Mouse (Mus musculus) central nervous system, embryonic 11.5 days (tissue): ENCODE results near the gene Mettl21c. TPM values are rescaled to one million over a fixed set of nuclear protein-coding genes. Genes with fewer than 3 reads are reported as not detected.

Experiments used
- polyA plus RNA-seq: library from polyadenylated mRNA; depleted of rRNA; stranded (reverse); fragments of >200 nt; gene quantifications from 2 replicates; pipeline ENCODE4 v1.2.3, GENCODE M21; 2012; rRNA removed

The Mettl21c gene
- polyA plus RNA-seq, result 0.23 and 0.55 TPM in 2 replicates

DNA sequence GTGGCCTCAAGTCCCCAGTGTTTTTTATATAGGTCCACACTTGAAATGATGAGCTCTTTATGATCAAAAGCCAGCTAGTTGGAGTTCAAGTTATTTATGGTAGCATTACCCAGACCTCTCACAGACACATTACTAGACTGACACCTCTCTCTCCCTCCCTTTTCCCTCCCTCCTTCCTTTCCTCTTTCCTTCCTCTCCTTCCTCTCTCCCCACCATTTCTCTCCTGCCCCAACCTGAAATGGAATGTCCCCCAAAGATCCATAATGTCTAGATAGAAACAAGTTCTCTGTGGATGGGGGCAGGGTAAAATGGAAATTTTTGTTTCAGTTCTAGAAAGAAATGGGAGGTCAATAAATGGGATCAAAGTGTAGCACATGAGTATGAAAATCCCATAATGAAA is at the start of gene Mettl21c:
Gene Mettl21c, minus strand, starts transcription at position 101 of the 400 bp plus-strand sequence.

DNA sequence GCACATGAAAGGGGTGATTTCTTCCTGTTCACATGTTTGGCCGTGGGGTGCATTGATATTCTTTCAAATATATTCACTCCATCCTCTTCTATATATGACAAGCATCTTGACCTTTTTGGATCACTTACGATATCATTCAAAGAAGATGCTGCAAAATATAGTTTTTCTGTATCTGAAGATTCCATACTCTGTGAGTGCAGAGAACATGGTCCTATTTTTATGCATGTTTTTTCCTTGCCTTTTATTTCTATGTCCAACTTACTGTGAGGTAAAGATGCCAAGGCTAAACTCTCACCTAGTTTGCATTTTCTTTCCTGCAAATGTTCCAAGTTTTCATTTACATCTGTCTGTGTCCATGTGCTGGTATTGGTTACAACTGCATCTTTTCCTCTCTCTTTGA is 42.0 kb upstream of the Mettl21c start, which contains the start of gene Gm8251:
Gene Gm8251, minus strand, starts transcription at position 101 of the 400 bp plus-strand sequence.

Other genes starting within 250 kb of the Mettl21c start
- gene Uxs1, start 192.2 kb downstream of the Mettl21c start, polyA plus RNA-seq, result 29.1 and 31.5 TPM in 2 replicates
- gene Tpp2, start 86.4 kb downstream of the Mettl21c start, polyA plus RNA-seq, result 26.4 and 38.5 TPM in 2 replicates
- gene Gm8251, start 41.9 kb upstream of the Mettl21c start, polyA plus RNA-seq, result 0.28 and 0.30 TPM in 2 replicates
- gene Tex30, start 82.4 kb upstream of the Mettl21c start, polyA plus RNA-seq, result 47.0 and 61.0 TPM in 2 replicates
- 33.7 and 51.7 TPM in 2 replicates for gene Kdelc1, start 98.8 kb upstream of the Mettl21c start, polyA plus RNA-seq
- gene Bivm, start 98.9 kb upstream of the Mettl21c start, polyA plus RNA-seq, result 9.1 and 20.3 TPM in 2 replicates
- 32.8 and 40.3 TPM in 2 replicates for gene Ercc5, start 127.7 kb upstream of the Mettl21c start, polyA plus RNA-seq
- not detected in 2 replicates for gene Mettl21e, start 198.9 kb upstream of the Mettl21c start, polyA plus RNA-seq